Mouse (Mus musculus): ENCODE data around the gene Gng4. TPM values are rescaled to one million over a fixed set of nuclear protein-coding genes. Genes with fewer than 3 reads are reported as not detected.

Gng4 gene
- 0.82 and 1.4 TPM in 2 replicates for polyA plus RNA-seq (2012; rRNA removed)

DNA sequence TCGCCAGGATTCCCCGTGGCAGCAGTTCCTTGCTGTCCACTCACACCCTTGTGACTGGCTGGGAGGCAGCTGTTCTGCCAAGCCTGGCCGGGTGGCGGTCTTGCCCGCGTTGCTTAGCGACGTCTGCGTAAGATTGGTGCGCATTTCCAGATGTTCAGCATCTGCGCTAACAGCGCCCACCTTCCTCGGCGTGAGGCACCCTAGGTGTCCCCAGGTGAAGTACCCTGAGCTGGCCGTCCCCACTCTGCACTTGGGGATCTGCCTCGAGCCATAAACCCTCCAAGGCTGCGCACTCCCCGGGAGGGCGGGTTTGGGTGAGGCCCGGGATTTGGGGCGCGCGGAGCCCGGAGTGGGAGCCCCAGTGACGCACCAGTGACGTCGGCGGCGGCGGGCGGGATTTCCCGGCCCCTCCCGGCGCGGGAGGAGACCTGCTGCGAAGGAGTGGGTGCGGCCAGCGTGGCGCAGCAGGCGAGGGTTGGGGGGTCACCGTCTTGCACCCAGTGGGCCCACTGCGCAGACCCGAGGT lies at the start of gene Gng4:
TSS of gene Gng4 (plus strand) at position 166 of the 526 bp plus-strand sequence.

Other genes starting within 250 kb of the Gng4 start
- 2.0 and 2.8 TPM in 2 replicates for gene Lyst, start 193.7 kb upstream of the Gng4 start, polyA plus RNA-seq (2012; rRNA removed)
- gene B3galnt2, start 170.4 kb downstream of the Gng4 start, polyA plus RNA-seq (2012; rRNA removed): 116 and 180 TPM in 2 replicates